Mouse (Mus musculus) kidney, embryonic 16.5 days (tissue): ENCODE measurements around the gene Gm9964. TPM values are rescaled to one million over a fixed set of nuclear protein-coding genes. Genes with fewer than 3 reads are reported as not detected.
A peak's percentile ranks its signal among the peaks of the same experiment; 100 is the strongest.

Experiments
- ATAC-seq: fragments of 200-750 bp; cut with Nextera tagmentation; 2 replicates; pipeline ENCODE4 v1.8.0; 2017; ENCODE audit warnings: moderate TSS enrichment; ENCODE audit not compliant: low FRiP score, low TSS enrichment
- H3K27ac ChIP-seq: fragments of 300-500 bp; sonication (generic); 2 replicates; pipeline ENCODE4 v1.5.1; 2014; ENCODE audit warnings: low read length
- H3K27me3 ChIP-seq: fragments of 300-500 bp; sonication (generic); 2 replicates; pipeline ENCODE4 v1.6.1; 2014; ENCODE audit warnings: low read length, control low read depth, mixed read lengths; ENCODE audit not compliant: insufficient read depth
- H3K36me3 ChIP-seq: fragments of 300-500 bp; sonication (generic); 2 replicates; pipeline ENCODE4 v1.6.1; 2014; ENCODE audit warnings: low read length, control low read depth, mixed read lengths; ENCODE audit not compliant: insufficient read depth
- H3K4me1 ChIP-seq: fragments of 300-500 bp; sonication (generic); 2 replicates; pipeline ENCODE4 v1.6.1; 2014; ENCODE audit warnings: low read length, control low read depth, mixed read lengths; ENCODE audit not compliant: insufficient read depth
- H3K4me2 ChIP-seq: fragments of 300-500 bp; sonication (generic); replicated peaks from 2 replicates; pipeline ENCODE4 v1.6.1; 2014; ENCODE audit warnings: low read depth, low read length
- H3K4me3 ChIP-seq: fragments of 300-500 bp; sonication (generic); 2 replicates; pipeline ENCODE4 v1.5.1; 2014; ENCODE audit warnings: mild to moderate bottlenecking, low read length
- H3K9ac ChIP-seq: fragments of 300-500 bp; sonication (generic); replicated peaks from 2 replicates; pipeline ENCODE4 v1.6.1; 2014; ENCODE audit warnings: low read length
- H3K9me3 ChIP-seq: fragments of 300-500 bp; sonication (generic); 2 replicates; pipeline ENCODE4 v1.6.1; 2016; ENCODE audit warnings: low read length, control low read depth
- WGBS: fragments of 180-500 bp; shearing (Covaris S2); extraction: QIAGEN DNeasy Blood & Tissue Kit; methylation state at CpG from one replicate; pipeline ENCODE4 v1.1.7; 2014; 5-methylcytosine and 5-hydroxymethylcytosine counted together
- polyA plus RNA-seq: library from polyadenylated mRNA; unstranded; fragments of >200 nt; fragmentation: Nextera tagmentation; extraction: Ambion mirVana; gene quantifications from 2 replicates; pipeline ENCODE4 v1.2.1, GENCODE M21; 2015

Gm9964 gene
- polyA plus RNA-seq, 1 experiment from 2014 or later, result not detected

DNA sequence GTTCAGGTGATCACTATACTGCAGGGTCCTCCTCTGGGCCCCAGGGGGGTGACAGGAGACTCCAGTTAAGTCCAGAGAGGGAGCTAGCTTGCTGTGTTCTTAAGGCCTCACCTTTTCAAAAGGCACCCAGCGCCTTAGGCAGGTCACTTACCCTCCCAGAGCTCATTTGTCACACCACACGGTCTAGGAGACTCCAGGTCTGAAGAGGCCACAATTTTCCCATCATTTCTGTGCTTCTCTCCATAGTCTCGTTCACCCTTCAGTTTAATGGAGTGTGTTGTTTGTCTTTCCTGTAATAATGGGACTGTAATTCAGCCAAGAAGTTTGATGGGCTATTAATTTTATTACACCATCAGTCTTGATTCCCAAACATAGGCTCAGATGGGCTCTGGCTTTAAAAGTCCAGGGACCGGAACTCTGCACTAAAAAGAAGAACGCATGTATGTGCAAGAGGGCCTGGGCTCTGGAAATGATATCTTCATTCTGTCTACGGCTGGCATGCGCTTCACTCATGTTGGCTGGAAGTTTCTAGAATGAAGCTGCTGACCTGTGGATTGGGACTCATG is 8.3 kb downstream of the Gm9964 start:
- WGBS, result 17% methylated on average over 7 of the region's 7 CpGs
- no peak overlapping the region for H3K4me2 ChIP-seq
- peak; percentile 85 for ATAC-seq
- H3K4me1 ChIP-seq, result peaks cover 59% of the 10 kb centered on the region
- peaks cover 4% of the 10 kb centered on the region; the same call in 1 of the 2 replicates for H3K9me3 ChIP-seq
- no peaks in the 10 kb centered on the region for H3K36me3 ChIP-seq
- H3K27me3 ChIP-seq, result no peaks in the 10 kb centered on the region
- no peak overlapping the region for H3K4me3 ChIP-seq
- no peak overlapping the region for H3K9ac ChIP-seq
- H3K27ac ChIP-seq, result peak overlapping the region; percentile 84

GRCm38 (mm10) chr11:79287447-79287846 is 9.3 kb downstream of the Gm9964 start:
- H3K27ac ChIP-seq, result peak overlapping the region; percentile 84
- H3K27me3 ChIP-seq, result no peaks in the 10 kb centered on the region
- H3K9ac ChIP-seq, result no peak overlapping the region
- no peaks in the 10 kb centered on the region for H3K36me3 ChIP-seq
- H3K4me2 ChIP-seq, result no peak overlapping the region
- ATAC-seq, result no peak
- H3K4me3 ChIP-seq, result no peak overlapping the region
- WGBS, result 47% methylated on average over 6 of the region's 6 CpGs
- peaks cover 53% of the 10 kb centered on the region for H3K4me1 ChIP-seq
- peaks cover 4% of the 10 kb centered on the region; the same call in 1 of the 2 replicates for H3K9me3 ChIP-seq

- H3K4me2 ChIP-seq, result no peak overlapping the region
- H3K27ac ChIP-seq, result no peak overlapping the region; the same call in 1 of the 2 replicates
- no peaks in the 10 kb centered on the region for H3K36me3 ChIP-seq
- no peaks in the 10 kb centered on the region for H3K27me3 ChIP-seq
- H3K4me3 ChIP-seq, result no peak overlapping the region
- H3K4me1 ChIP-seq, result peaks cover 43% of the 10 kb centered on the region
- ATAC-seq, result no peak
- peaks cover 4% of the 10 kb centered on the region; the same call in 1 of the 2 replicates for H3K9me3 ChIP-seq
- 74% methylated on average over 9 of the region's 9 CpGs for WGBS
- H3K9ac ChIP-seq, result no peak overlapping the region
Observed at GRCm38 (mm10) chr11:79286305-79286799, 10.4 kb downstream of the Gm9964 start.

- H3K9me3 ChIP-seq, result peaks cover 4% of the 10 kb centered on the region; the same call in 1 of the 2 replicates
- H3K27me3 ChIP-seq, result no peaks in the 10 kb centered on the region
- H3K27ac ChIP-seq, result no peak overlapping the region
- peaks cover 28% of the 10 kb centered on the region for H3K4me1 ChIP-seq
- H3K36me3 ChIP-seq, result no peaks in the 10 kb centered on the region
- no peak overlapping the region for H3K4me3 ChIP-seq
- ATAC-seq, result no peak
- no peak overlapping the region for H3K9ac ChIP-seq
- no peak overlapping the region for H3K4me2 ChIP-seq
- 95% methylated on average over 4 of the region's 4 CpGs for WGBS
Observed at GRCm38 (mm10) chr11:79283350-79284030, 13.2 kb downstream of the Gm9964 start.

GRCm38 (mm10) chr11:79281396-79281795 is 15.3 kb downstream of the Gm9964 start:
- WGBS, result 36% methylated on average over 5 of the region's 5 CpGs
- H3K9me3 ChIP-seq, result peaks cover 4% of the 10 kb centered on the region; the same call in 1 of the 2 replicates
- H3K4me2 ChIP-seq, result no peak overlapping the region
- no peaks in the 10 kb centered on the region for H3K36me3 ChIP-seq
- ATAC-seq, result no peak
- no peak overlapping the region for H3K9ac ChIP-seq
- peaks cover 9% of the 10 kb centered on the region for H3K4me1 ChIP-seq
- no peak overlapping the region for H3K27ac ChIP-seq
- H3K27me3 ChIP-seq, result 0 out of 2 replicates have a peak, but pooled peaks cover 2% of the 10 kb centered on the region
- H3K4me3 ChIP-seq, result no peak overlapping the region

- no peak for ATAC-seq
- Histone ChIP-seq H3K4me3 (no peak overlapping the region), H3K4me2 (no peak overlapping the region), H3K4me1 (peaks cover 7% of the 10 kb centered on the region; the same call in 1 of the 2 replicates), H3K27me3 (0 out of 2 replicates have a peak, but pooled peaks cover 2% of the 10 kb centered on the region), H3K27ac (peak overlapping the region; percentile 40), H3K9me3 (peaks cover 4% of the 10 kb centered on the region; the same call in 1 of the 2 replicates), H3K9ac (no peak overlapping the region), H3K36me3 (no peaks in the 10 kb centered on the region)
- 30% methylated on average over 2 of the region's 2 CpGs for WGBS
Observed at GRCm38 (mm10) chr11:79279732-79280405, 16.8 kb downstream of the Gm9964 start.

GRCm38 (mm10) chr11:79273757-79274156 is 22.9 kb downstream of the Gm9964 start:
- H3K9me3 ChIP-seq, result no peaks in the 10 kb centered on the region
- no peak for ATAC-seq

DNA sequence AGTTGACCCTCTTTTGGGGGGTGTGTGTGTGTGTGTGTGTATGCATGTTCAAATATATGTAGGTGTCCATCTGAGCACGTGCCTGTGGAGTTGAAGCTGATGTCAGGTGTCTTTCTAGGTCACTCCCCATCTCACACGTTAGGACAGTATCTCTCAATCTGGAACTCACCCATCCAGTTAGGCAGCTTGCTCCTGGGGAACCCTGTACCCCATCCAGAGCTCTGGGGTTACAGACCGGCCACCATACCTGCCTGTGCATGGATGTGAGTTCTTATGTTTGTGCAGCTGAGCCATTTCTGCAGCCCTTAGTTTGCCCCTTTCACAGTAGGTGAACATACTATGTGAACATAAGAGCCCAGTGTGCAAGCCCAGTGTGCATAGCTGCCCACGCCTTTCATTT is 23.7 kb downstream of the Gm9964 start:
- no peak overlapping the region for H3K4me2 ChIP-seq
- ATAC-seq, result no peak
- no peak overlapping the region for H3K27ac ChIP-seq
- 75% methylated on average over 4 of the region's 4 CpGs for WGBS
- H3K9ac ChIP-seq, result no peak overlapping the region
- H3K27me3 ChIP-seq, result no peaks in the 10 kb centered on the region
- H3K9me3 ChIP-seq, result no peaks in the 10 kb centered on the region
- no peaks in the 10 kb centered on the region for H3K36me3 ChIP-seq
- H3K4me1 ChIP-seq, result no peaks in the 10 kb centered on the region
- H3K4me3 ChIP-seq, result no peak overlapping the region

More at GRCm38 (mm10) chr11:79273757-79274156, 22.9 kb downstream of the Gm9964 start:
- Histone ChIP-seq H3K4me1 (no peaks in the 10 kb centered on the region), H3K9ac (no peak overlapping the region), H3K36me3 (no peaks in the 10 kb centered on the region), H3K4me3 (no peak overlapping the region), H3K4me2 (no peak overlapping the region), H3K27me3 (0 out of 2 replicates have a peak, but pooled peaks cover 2% of the 10 kb centered on the region), H3K27ac (no peak overlapping the region)
- 75% methylated on average over 4 of the region's 4 CpGs for WGBS

DNA sequence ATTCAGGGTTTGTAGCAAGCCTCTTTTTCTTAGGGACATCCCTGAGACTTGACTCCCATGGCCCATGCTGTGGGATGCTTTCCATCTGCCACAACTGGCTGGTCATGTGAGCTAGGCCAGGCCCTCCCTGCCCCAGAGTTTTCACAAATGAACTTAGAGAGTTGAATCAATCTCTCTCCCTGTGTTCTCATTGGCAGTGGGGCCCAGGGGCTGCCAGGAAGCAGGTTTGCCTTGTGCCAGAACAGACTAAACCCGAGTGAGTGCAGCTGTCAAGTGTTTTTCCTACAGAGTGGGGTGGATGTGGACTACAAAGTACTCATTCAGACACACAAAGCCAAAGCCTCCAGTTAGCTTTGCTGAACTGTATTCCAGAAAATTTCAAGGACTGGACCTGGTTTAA is 29.5 kb downstream of the Gm9964 start:
- Histone ChIP-seq H3K27me3 (no peaks in the 10 kb centered on the region), H3K9ac (no peak overlapping the region; the same call in 1 of the 2 replicates), H3K9me3 (0 out of 2 replicates have a peak, but pooled peaks cover under 1% of the 10 kb centered on the region), H3K4me2 (no peak overlapping the region), H3K4me1 (peaks cover 8% of the 10 kb centered on the region), H3K27ac (peak overlapping the region; percentile 56; the same call in 1 of the 2 replicates), H3K4me3 (no peak overlapping the region), H3K36me3 (no peaks in the 10 kb centered on the region)
- 6% methylated on average over 1 of the region's 1 CpGs for WGBS
- no peak for ATAC-seq
